Mouse (Mus musculus) midbrain, postnatal 0 days (tissue): ENCODE results near the gene Ccdc62. TPM values are rescaled to one million over a fixed set of nuclear protein-coding genes. Genes with fewer than 3 reads are reported as not detected.

Source experiments
- ATAC-seq: fragments of 200-750 bp; cut with Nextera tagmentation; 2 replicates; pipeline ENCODE4 v1.8.0; 2017; ENCODE audit warnings: moderate number of reproducible peaks, mild to moderate bottlenecking, moderate TSS enrichment, moderate library complexity; ENCODE audit not compliant: low FRiP score
- DNase-seq: peaks from one replicate; pipeline ENCODE4 v3.0.0-alpha.2; 2015; ENCODE audit warnings: low spot score
- H3K27ac ChIP-seq: fragments of 300-500 bp; sonication (generic); 2 replicates; pipeline ENCODE4 v1.5.1; 2014; ENCODE audit warnings: low read depth, mild to moderate bottlenecking, low read length, mixed read lengths
- H3K27me3 ChIP-seq: fragments of 300-500 bp; sonication (generic); 2 replicates; pipeline ENCODE4 v1.6.1; 2014; ENCODE audit warnings: low read length, control low read depth, mixed read lengths; ENCODE audit not compliant: insufficient read depth
- H3K36me3 ChIP-seq: fragments of 300-500 bp; sonication (generic); 2 replicates; pipeline ENCODE4 v1.6.1; 2014; ENCODE audit warnings: low read length, control low read depth, mixed read lengths; ENCODE audit not compliant: insufficient read depth
- H3K4me1 ChIP-seq: fragments of 300-500 bp; sonication (generic); 2 replicates; pipeline ENCODE4 v1.6.1; 2014; ENCODE audit warnings: mild to moderate bottlenecking, control low read depth, antibody characterized with exemption, low read length, mixed read lengths; ENCODE audit not compliant: insufficient read depth
- H3K4me2 ChIP-seq: fragments of 300-500 bp; sonication (generic); 2 replicates; pipeline ENCODE4 v1.6.1; 2014; ENCODE audit warnings: low read depth, mild to moderate bottlenecking, low read length, mixed read lengths; ENCODE audit not compliant: poor library complexity, severe bottlenecking
- H3K4me3 ChIP-seq: fragments of 300-500 bp; sonication (generic); 2 replicates; pipeline ENCODE4 v1.5.1; 2014; ENCODE audit warnings: low read depth, mild to moderate bottlenecking, low read length, moderate library complexity
- H3K9ac ChIP-seq: fragments of 300-500 bp; sonication (generic); replicated peaks from 2 replicates; pipeline ENCODE4 v1.6.1; 2014; ENCODE audit warnings: mild to moderate bottlenecking, low read length, moderate library complexity, mixed read lengths; ENCODE audit not compliant: poor library complexity, severe bottlenecking
- H3K9me3 ChIP-seq: fragments of 300-500 bp; sonication (generic); 2 replicates; pipeline ENCODE4 v1.6.1; 2016; ENCODE audit warnings: low read length, control low read depth
- CTCF ChIP-seq: IDR thresholded peaks from 2 replicates; pipeline ENCODE4 v1.5.1; 2016; ENCODE audit warnings: antibody characterized with exemption, mild to moderate bottlenecking
- WGBS: fragments of 180-500 bp; shearing (Covaris S2); extraction: QIAGEN DNeasy Blood & Tissue Kit; methylation state at CpG from one replicate; pipeline ENCODE4 v1.1.7; 2014; 5-methylcytosine and 5-hydroxymethylcytosine counted together
- polyA plus RNA-seq: library from polyadenylated mRNA; unstranded; fragments of >200 nt; fragmentation: Nextera tagmentation; extraction: Ambion mirVana; gene quantifications from 2 replicates; pipeline ENCODE4 v1.2.1, GENCODE M21; 2015
- total RNA-seq: library from RNA; depleted of rRNA; stranded (reverse); fragments of >200 nt; gene quantifications from 2 replicates; pipeline ENCODE4 v1.2.3, GENCODE M21; 2014

Gene Ccdc62
- total and polyA plus RNA-seq, 2 experiments from 2014 or later, result 0.27 to 2.9 TPM

- no peak overlapping the region for H3K27ac ChIP-seq
- H3K27me3 ChIP-seq, result no peaks in the 10 kb centered on the region
- WGBS, result 45% methylated on average over 6 of the region's 6 CpGs
- no peak overlapping the region for H3K9ac ChIP-seq
- H3K4me3 ChIP-seq, result no peak overlapping the region
- DNase-seq, result no peak
- no peak for TF ChIP-seq CTCF
- no peaks in the 10 kb centered on the region for H3K9me3 ChIP-seq
- no peak for ATAC-seq
- H3K4me1 ChIP-seq, result no peaks in the 10 kb centered on the region
- H3K4me2 ChIP-seq, result no peak overlapping the region
- H3K36me3 ChIP-seq, result no peaks in the 10 kb centered on the region
Measured at GRCm38 (mm10) chr5:123972453-123972852, 42.0 kb downstream of the Ccdc62 start.

- WGBS, result under 1% methylated on average over 98 of the region's 106 CpGs
- TF ChIP-seq CTCF, result no peak
- H3K36me3 ChIP-seq, result no peaks in the 10 kb centered on the region
Measured at GRCm38 (mm10) chr5:123973299-123974178, 43.1 kb downstream of the Ccdc62 start, which contains the start of gene Hip1r. TSS of gene Hip1r (plus strand) at chr5:123973628.

DNA sequence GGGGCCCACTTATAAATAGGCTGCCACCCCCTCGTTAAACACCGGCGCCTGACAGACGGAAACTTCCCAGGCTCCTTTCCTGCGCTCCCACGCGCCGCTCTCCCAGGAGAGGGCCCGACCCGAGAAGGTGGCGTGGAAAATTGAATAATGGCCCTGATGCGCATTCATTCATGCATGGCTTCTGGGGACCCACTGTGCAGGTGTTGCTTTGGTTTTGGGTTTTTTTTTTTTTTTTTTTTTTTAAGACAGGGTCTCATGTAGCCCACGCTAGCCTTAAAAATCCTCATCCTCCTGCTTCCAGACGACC lies 43.7 kb downstream of the Ccdc62 start:
- Histone ChIP-seq H3K4me3 (peak overlapping the region; percentile 87), H3K9me3 (no peaks in the 10 kb centered on the region), H3K27me3 (no peaks in the 10 kb centered on the region), H3K4me2 (peak overlapping the region; percentile 81), H3K36me3 (no peaks in the 10 kb centered on the region), H3K27ac (no peak overlapping the region; the same call in 1 of the 2 replicates), H3K4me1 (no peaks in the 10 kb centered on the region), H3K9ac (peak overlapping the region; percentile 89)
- DNase-seq (no peak), ATAC-seq (no peak)
- WGBS, result under 1% methylated on average over 14 of the region's 14 CpGs
- no peak for TF ChIP-seq CTCF

More at GRCm38 (mm10) chr5:123973299-123974178, 43.1 kb downstream of the Ccdc62 start, which contains the start of gene Hip1r:
- H3K4me2 ChIP-seq, result peak within 1 kb of the TSS; percentile 81
- DNase-seq, result peak; percentile 58
- no peaks in the 10 kb centered on the region for H3K4me1 ChIP-seq
- no peaks in the 10 kb centered on the region for H3K9me3 ChIP-seq
- H3K4me3 ChIP-seq, result peak within 1 kb of the TSS; percentile 87
- H3K27ac ChIP-seq, result peak within 1 kb of the TSS; percentile 55; the same call in 1 of the 2 replicates
- H3K27me3 ChIP-seq, result no peaks in the 10 kb centered on the region
- peak; percentile 62 for ATAC-seq
- peak within 1 kb of the TSS; percentile 89 for H3K9ac ChIP-seq

DNA sequence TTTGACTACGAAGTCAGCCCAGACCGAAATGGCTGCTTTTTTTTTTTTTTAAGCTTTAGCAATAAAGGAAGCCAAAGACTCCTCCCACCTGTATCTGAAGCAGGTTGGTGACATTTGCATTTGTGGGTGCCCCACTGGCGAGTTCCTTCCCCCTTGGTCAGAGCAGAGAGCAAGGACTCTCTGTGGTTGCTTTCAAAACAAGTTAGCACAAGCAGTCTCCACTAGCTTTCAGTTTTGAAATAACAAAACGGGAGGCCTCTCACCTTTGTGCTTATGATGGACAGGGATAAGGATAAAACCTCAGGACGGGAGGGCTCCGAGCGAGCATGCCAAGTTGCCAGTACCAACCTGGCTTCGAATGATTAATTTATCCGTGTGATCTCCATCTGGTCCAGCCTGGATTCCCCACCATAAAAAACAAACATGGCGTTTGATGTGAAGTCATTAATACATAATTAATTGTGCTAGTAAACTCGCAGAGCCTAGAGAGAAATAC lies 44.2 kb downstream of the Ccdc62 start:
- Histone ChIP-seq H3K4me2 (peak overlapping the region; percentile 81), H3K9me3 (no peaks in the 10 kb centered on the region), H3K4me1 (no peaks in the 10 kb centered on the region), H3K27me3 (no peaks in the 10 kb centered on the region), H3K9ac (0 out of 2 replicates have a peak overlapping the region, but pooled peaks have one; percentile 89), H3K36me3 (no peaks in the 10 kb centered on the region), H3K27ac (no peak overlapping the region), H3K4me3 (peak overlapping the region; percentile 87)
- TF ChIP-seq CTCF, result no peak
- DNase-seq, result no peak
- no peak for ATAC-seq
- 20% methylated on average over 11 of the region's 11 CpGs for WGBS

DNA sequence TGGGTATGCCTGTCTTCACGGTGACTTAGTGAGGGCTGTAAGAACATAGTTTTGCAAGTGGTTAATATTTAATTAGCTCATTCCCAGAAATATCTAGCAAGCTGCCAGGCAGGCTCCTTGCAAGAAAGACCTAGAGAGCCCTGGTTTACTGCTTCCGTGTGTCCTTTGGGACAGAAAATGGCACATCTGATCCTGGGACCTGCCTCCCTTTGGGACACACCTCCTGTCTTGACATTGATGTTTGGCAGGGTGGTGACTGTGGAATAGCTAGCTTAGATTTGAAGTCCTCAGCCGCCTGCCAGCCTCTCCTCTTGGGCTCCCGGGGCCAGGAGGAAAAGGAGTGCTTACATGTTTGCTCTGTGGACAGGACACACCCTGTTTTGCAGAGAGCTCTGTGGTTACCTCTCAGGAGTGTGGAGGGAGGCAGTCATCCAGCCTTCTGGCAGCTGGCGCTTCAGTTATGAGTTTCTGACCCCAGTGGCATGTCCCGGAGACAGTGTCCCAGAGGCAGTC lies 45.2 kb downstream of the Ccdc62 start:
- TF ChIP-seq CTCF, result no peak
- Histone ChIP-seq H3K27me3 (no peaks in the 10 kb centered on the region), H3K9me3 (no peaks in the 10 kb centered on the region), H3K4me2 (0 out of 2 replicates have a peak overlapping the region, but pooled peaks have one; percentile 81), H3K36me3 (no peaks in the 10 kb centered on the region), H3K4me3 (no peak overlapping the region), H3K4me1 (no peaks in the 10 kb centered on the region), H3K27ac (no peak overlapping the region), H3K9ac (no peak overlapping the region)
- no peak for DNase-seq
- WGBS, result 71% methylated on average over 6 of the region's 6 CpGs
- ATAC-seq, result no peak

- H3K9me3 ChIP-seq, result no peaks in the 10 kb centered on the region
- H3K4me3 ChIP-seq, result no peak overlapping the region
- no peak for ATAC-seq
- no peaks in the 10 kb centered on the region for H3K4me1 ChIP-seq
- no peak overlapping the region for H3K4me2 ChIP-seq
- 66% methylated on average over 3 of the region's 3 CpGs for WGBS
- no peaks in the 10 kb centered on the region for H3K27me3 ChIP-seq
- no peak overlapping the region for H3K27ac ChIP-seq
- H3K9ac ChIP-seq, result no peak overlapping the region
- TF ChIP-seq CTCF, result no peak
- H3K36me3 ChIP-seq, result no peaks in the 10 kb centered on the region
- DNase-seq, result no peak
Measured at GRCm38 (mm10) chr5:123977231-123977630, 46.8 kb downstream of the Ccdc62 start.
